In the genomic region with DNA sequence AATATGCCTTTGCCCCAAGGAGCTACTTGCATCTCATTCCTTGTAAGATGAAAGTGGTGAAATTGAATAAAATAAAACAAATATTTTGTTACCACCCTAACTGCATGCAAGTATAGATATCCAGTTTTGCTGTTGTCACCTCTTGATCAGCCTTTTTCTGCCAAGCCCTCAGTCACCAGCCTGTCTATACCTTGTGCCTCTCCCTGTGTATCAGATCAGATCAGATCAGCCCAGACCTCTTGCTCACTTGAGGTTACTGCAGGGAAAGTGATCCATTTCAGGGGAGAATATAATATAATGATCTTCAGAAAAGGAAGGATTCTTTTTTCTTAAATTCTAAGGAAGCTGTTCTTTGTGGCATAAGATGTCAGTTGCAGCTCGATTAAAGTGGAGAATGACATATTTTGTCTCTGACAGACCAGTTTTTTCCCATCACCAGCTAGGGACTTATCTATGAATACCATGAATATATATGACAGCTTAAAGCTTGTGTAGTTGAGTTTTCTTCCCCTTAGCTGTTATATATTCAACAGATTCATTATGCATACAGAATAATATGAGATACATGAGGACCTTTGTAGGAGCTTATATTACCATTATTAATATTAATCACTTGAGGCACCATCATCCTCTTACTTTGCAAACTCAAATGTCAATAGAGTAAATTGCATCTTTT, we compare ENCODE assay signal across 22 mouse cellular contexts.
"Had no signal": no experiment of that assay in that cellular context is flagged by ENCODE, and none has a peak within 500 bp of the region (broad histone marks: within the 10 kb centered on the region; RNA-seq: fewer than 3 reads in every experiment).

No protein-coding gene starts in this region.

- H3K4me3 ChIP-seq: kidney, embryonic 15.5 days; limb, embryonic 12.5 days; limb, embryonic 15.5 days; myocyte; neural tube, embryonic 13.5 days; stomach, embryonic 15.5 days had no signal

- H3K9ac ChIP-seq: kidney, embryonic 15.5 days; limb, embryonic 12.5 days; limb, embryonic 15.5 days; liver, embryonic 14.5 days; liver, postnatal 0 days; lung, embryonic 14.5 days; neural tube, embryonic 13.5 days; stomach, embryonic 15.5 days had no signal

- H3K27me3 ChIP-seq: kidney, embryonic 15.5 days; limb, embryonic 12.5 days; limb, embryonic 15.5 days; neural tube, embryonic 13.5 days; stomach, embryonic 15.5 days had no signal

- H3K4me2 ChIP-seq: kidney, embryonic 15.5 days; limb, embryonic 12.5 days; limb, embryonic 15.5 days; liver, embryonic 11.5 days; lung, embryonic 14.5 days; neural tube, embryonic 13.5 days; stomach, embryonic 15.5 days had no signal

- DNase-seq: kidney, adult 11 months; kidney, adult 8-10 months; kidney, postnatal 10 days; kidney, postnatal 36 days; layer of hippocampus, postnatal 36 days; left cerebral cortex, postnatal 4 days; liver, postnatal 0 days; lung, embryonic 14.5 days; retina, postnatal 1 day; right cerebral cortex, postnatal 25 days; spleen, adult 18-20 months; thymus, postnatal 25 days had no signal

- H3K9me3 ChIP-seq: kidney, embryonic 15.5 days; limb, embryonic 12.5 days; limb, embryonic 15.5 days; neural tube, embryonic 13.5 days; stomach, embryonic 15.5 days had no signal

- H3K27ac ChIP-seq: kidney, embryonic 15.5 days; limb, embryonic 12.5 days; limb, embryonic 15.5 days; liver, embryonic 14.5 days; macrophage; neural tube, embryonic 13.5 days; stomach, embryonic 15.5 days had no signal

- H3K4me1 ChIP-seq: kidney, embryonic 15.5 days; limb, embryonic 12.5 days; limb, embryonic 15.5 days; neural tube, embryonic 13.5 days; stomach, embryonic 15.5 days had no signal

- H3K36me3 ChIP-seq: kidney, embryonic 15.5 days; limb, embryonic 12.5 days; limb, embryonic 15.5 days; neural tube, embryonic 13.5 days; stomach, embryonic 15.5 days had no signal

- ATAC-seq: liver, postnatal 0 days; lung, postnatal 0 days had no signal
